Comparison of ENCODE assay signal across 9 mouse cellular contexts in genomic region chr7:78881607-78882468, GRCm38 (mm10). TPM values are rescaled to one million over a fixed set of nuclear protein-coding genes. Genes with fewer than 3 reads are reported as not detected.
DNase-seq lines count a peak whose midpoint lies in the region; ATAC-seq lines count a peak whose summit lies in the region.
"Had no signal": no experiment of that assay in that cellular context is flagged by ENCODE, and none has a peak within 500 bp of the region (broad histone marks: within the 10 kb centered on the region; RNA-seq: fewer than 3 reads in every experiment).

No protein-coding gene starts in this region.

- H3K36me3 ChIP-seq in heart, embryonic 13.5 days, result no peaks in the 10 kb centered on the region
- H3K36me3 ChIP-seq in forebrain, embryonic 15.5 days, result no peaks in the 10 kb centered on the region
- no peaks in the 10 kb centered on the region for H3K36me3 ChIP-seq in midbrain, embryonic 13.5 days

- DNase-seq in heart, adult 18-20 months, result no peak
- DNase-seq in MN1 (ENCODE audit: low spot score), result peak; percentile 61
- DNase-seq in ovary, postnatal 10 days (ENCODE audit: low spot score), result no peak
- no peak for DNase-seq in thymus, postnatal 36 days
- DNase-seq in right cerebral cortex, postnatal 25 days, result no peak

- H3K9me3 ChIP-seq in heart, embryonic 13.5 days, result no peaks in the 10 kb centered on the region
- no peaks in the 10 kb centered on the region for H3K9me3 ChIP-seq in forebrain, embryonic 15.5 days
- H3K9me3 ChIP-seq in midbrain, embryonic 13.5 days, result no peaks in the 10 kb centered on the region

- peak overlapping the region; percentile 32 for H3K4me3 ChIP-seq in heart, embryonic 13.5 days
- peak overlapping the region; percentile 53 for H3K4me3 ChIP-seq in forebrain, embryonic 15.5 days
- peak overlapping the region; percentile 73 for H3K4me3 ChIP-seq in midbrain, embryonic 13.5 days (replicated peaks)
- H3K4me3 ChIP-seq: myocyte had no signal

- peaks cover 8% of the 10 kb centered on the region for H3K4me1 ChIP-seq in heart, embryonic 13.5 days
- H3K4me1 ChIP-seq in forebrain, embryonic 15.5 days, result peaks cover 52% of the 10 kb centered on the region
- H3K4me1 ChIP-seq in midbrain, embryonic 13.5 days (replicated peaks), result peaks cover 46% of the 10 kb centered on the region

- ATAC-seq in heart, embryonic 13.5 days (ENCODE audit: extremely low read depth, insufficient number of reproducible peaks, low FRiP score, low TSS enrichment), result no peak
- no peak for ATAC-seq in forebrain, embryonic 15.5 days (replicated peaks)
- ATAC-seq in midbrain, embryonic 13.5 days, result no peak

- H3K4me2 ChIP-seq in heart, embryonic 13.5 days, result peak overlapping the region; percentile 59
- H3K4me2 ChIP-seq in forebrain, embryonic 15.5 days (replicated peaks), result peak overlapping the region; percentile 90
- peak overlapping the region; percentile 77 for H3K4me2 ChIP-seq in midbrain, embryonic 13.5 days (replicated peaks)

- WGBS in heart, embryonic 13.5 days, result 27% methylated on average over 14 of the region's 16 CpGs
- 6% methylated on average over 14 of the region's 16 CpGs for WGBS in forebrain, embryonic 15.5 days
- 4% methylated on average over 16 of the region's 16 CpGs for WGBS in midbrain, embryonic 13.5 days

- peaks cover 88% of the 10 kb centered on the region for H3K27me3 ChIP-seq in heart, embryonic 13.5 days (replicated peaks)
- H3K27me3 ChIP-seq in forebrain, embryonic 15.5 days, result no peaks in the 10 kb centered on the region
- H3K27me3 ChIP-seq in midbrain, embryonic 13.5 days, result no peaks in the 10 kb centered on the region

- H3K27ac ChIP-seq in heart, embryonic 13.5 days (replicated peaks), result no peak overlapping the region
- peak overlapping the region; percentile 88 for H3K27ac ChIP-seq in forebrain, embryonic 15.5 days (replicated peaks)
- peak overlapping the region; percentile 92 for H3K27ac ChIP-seq in midbrain, embryonic 13.5 days

- H3K9ac ChIP-seq in heart, embryonic 13.5 days, result no peak overlapping the region
- H3K9ac ChIP-seq in forebrain, embryonic 15.5 days (replicated peaks), result peak overlapping the region; percentile 58
- peak overlapping the region; percentile 87 for H3K9ac ChIP-seq in midbrain, embryonic 13.5 days (replicated peaks)

RNA-seq across cellular contexts. Expression of gene Aen, which starts 13.8 kb away (rescaled TPM):
- 29.5 and 34.9 TPM in 2 replicates for polyA plus RNA-seq in heart, embryonic 13.5 days (2015; fragmentation: Nextera tagmentation; extraction: Ambion mirVana)
- total RNA-seq in heart, adult 18-20 months (2021), result 10 to 100 TPM; 35.8 to 37.0 TPM
- 55.5 and 57.1 TPM in 2 replicates for polyA plus RNA-seq in forebrain, embryonic 15.5 days (2015; fragmentation: Nextera tagmentation; extraction: Ambion mirVana)
- 47.0 and 49.9 TPM in 2 replicates for polyA plus RNA-seq in midbrain, embryonic 13.5 days (2015; fragmentation: Nextera tagmentation; extraction: Ambion mirVana)

RNA-seq across cellular contexts. Expression of gene Isg20, which starts 31.4 kb away (rescaled TPM):
- polyA plus RNA-seq in heart, embryonic 13.5 days (2015; fragmentation: Nextera tagmentation; extraction: Ambion mirVana), result 0.91 and 1.6 TPM in 2 replicates
- 1 to 10 TPM; 6.3 to 7.0 TPM for total RNA-seq in heart, adult 18-20 months (2021)
- polyA plus RNA-seq in forebrain, embryonic 15.5 days (2015; fragmentation: Nextera tagmentation; extraction: Ambion mirVana), result 1.7 TPM in 2 replicates
- 0.21 and 0.40 TPM in 2 replicates for polyA plus RNA-seq in midbrain, embryonic 13.5 days (2015; fragmentation: Nextera tagmentation; extraction: Ambion mirVana)

RNA-seq across cellular contexts. Expression of gene Det1, which starts 34.8 kb away (rescaled TPM):
- polyA plus RNA-seq in heart, embryonic 13.5 days (2015; fragmentation: Nextera tagmentation; extraction: Ambion mirVana), result 10.4 and 11.4 TPM in 2 replicates
- total RNA-seq in heart, adult 18-20 months (2021), result 10 to 100 TPM; 13.9 to 16.5 TPM
- polyA plus RNA-seq in forebrain, embryonic 15.5 days (2015; fragmentation: Nextera tagmentation; extraction: Ambion mirVana), result 18.1 and 18.5 TPM in 2 replicates
- polyA plus RNA-seq in midbrain, embryonic 13.5 days (2015; fragmentation: Nextera tagmentation; extraction: Ambion mirVana), result 17.7 and 18.1 TPM in 2 replicates
